Mouse (Mus musculus) adrenal gland, postnatal 36 days (tissue): ENCODE data around the gene Samd5. TPM values are rescaled to one million over a fixed set of nuclear protein-coding genes. Genes with fewer than 3 reads are reported as not detected.

Experiments used
- DNase-seq, 2 experiments: peaks; one replicate each; pipeline ENCODE4 v3.0.0; 2021; ENCODE audit warnings: mixed read lengths in 1 of 2
- total RNA-seq, 2 experiments: library from RNA; stranded (reverse); gene quantifications; 2 replicates each; pipeline ENCODE4 v1.2.3; 2021

Gene Samd5
- total RNA-seq, 2 experiments from 2014 or later: 3.2 to 9.4 TPM

DNA sequence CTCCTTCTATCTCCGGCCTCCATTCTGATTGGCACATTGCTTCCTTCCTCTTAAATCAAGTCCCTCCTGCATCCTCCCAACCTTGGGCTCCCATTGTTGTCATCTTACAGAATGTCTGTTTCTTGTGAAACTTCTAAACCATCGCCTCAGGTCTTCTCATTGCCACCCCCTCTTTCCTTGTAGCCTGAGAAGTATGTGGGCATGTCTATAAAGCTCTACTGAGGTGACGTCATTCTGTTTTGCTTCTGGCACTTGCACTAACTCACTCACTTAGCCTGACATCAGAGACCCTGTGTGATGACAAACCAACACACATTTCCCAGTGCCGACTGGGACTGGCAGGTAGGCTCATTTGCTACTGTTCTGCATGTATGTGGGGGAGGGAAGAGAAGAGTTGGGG is 100.9 kb downstream of the Samd5 start:
- DNase-seq: no peak

Other genes starting within 250 kb of the Samd5 start
- 10 to 100 TPM; 23.5 to 28.4 TPM for gene Stxbp5, start 225.9 kb upstream of the Samd5 start, total RNA-seq